Mouse (Mus musculus) hindbrain, embryonic 16.5 days (tissue): ENCODE results near the gene Cdk5. TPM values are rescaled to one million over a fixed set of nuclear protein-coding genes. Genes with fewer than 3 reads are reported as not detected.

Source experiments
- ATAC-seq: fragments of 200-750 bp; cut with Nextera tagmentation; 2 replicates; pipeline ENCODE4 v1.8.0; 2017; ENCODE audit warnings: moderate TSS enrichment, moderate library complexity
- H3K27ac ChIP-seq: fragments of 300-500 bp; sonication (generic); 2 replicates; pipeline ENCODE4 v1.5.1; 2014; ENCODE audit warnings: low read depth, mild to moderate bottlenecking, control low read depth, low read length, moderate library complexity
- H3K27me3 ChIP-seq: fragments of 300-500 bp; sonication (generic); replicated peaks from 2 replicates; pipeline ENCODE4 v1.6.1; 2014; ENCODE audit warnings: low read length; ENCODE audit not compliant: control insufficient read depth, insufficient read depth
- H3K36me3 ChIP-seq: fragments of 300-500 bp; sonication (generic); 2 replicates; pipeline ENCODE4 v1.6.1; 2014; ENCODE audit warnings: mild to moderate bottlenecking, low read length, moderate library complexity, mixed read lengths; ENCODE audit not compliant: control insufficient read depth, insufficient read depth
- H3K4me1 ChIP-seq: fragments of 300-500 bp; sonication (generic); 2 replicates; pipeline ENCODE4 v1.6.1; 2014; ENCODE audit warnings: low read depth, low read length; ENCODE audit not compliant: control insufficient read depth, insufficient read depth
- H3K4me2 ChIP-seq: fragments of 300-500 bp; sonication (generic); 2 replicates; pipeline ENCODE4 v1.6.1; 2014; ENCODE audit warnings: mild to moderate bottlenecking, low read length, control low read depth, moderate library complexity
- H3K4me3 ChIP-seq: fragments of 300-500 bp; sonication (generic); 2 replicates; pipeline ENCODE4 v1.5.1; 2014; ENCODE audit warnings: mild to moderate bottlenecking, low read length, control low read depth, moderate library complexity
- H3K9ac ChIP-seq: fragments of 300-500 bp; sonication (generic); 2 replicates; pipeline ENCODE4 v1.6.1; 2014; ENCODE audit warnings: low read depth, mild to moderate bottlenecking, control low read depth, low read length, moderate library complexity
- H3K9me3 ChIP-seq: fragments of 300-500 bp; sonication (generic); 2 replicates; pipeline ENCODE4 v1.6.1; 2014; ENCODE audit warnings: mild to moderate bottlenecking, low read length, moderate library complexity; ENCODE audit not compliant: control insufficient read depth
- WGBS: fragments of 180-500 bp; shearing (Covaris S2); extraction: QIAGEN DNeasy Blood & Tissue Kit; methylation state at CpG from one replicate; pipeline ENCODE4 v1.1.7; 2014; 5-methylcytosine and 5-hydroxymethylcytosine counted together
- polyA plus RNA-seq: library from polyadenylated mRNA; unstranded; fragments of >200 nt; fragmentation: Nextera tagmentation; extraction: Ambion mirVana; gene quantifications from 2 replicates; pipeline ENCODE4 v1.2.1, GENCODE M21; 2015

Cdk5 gene
- polyA plus RNA-seq, 1 experiment from 2014 or later: 140 TPM

DNA sequence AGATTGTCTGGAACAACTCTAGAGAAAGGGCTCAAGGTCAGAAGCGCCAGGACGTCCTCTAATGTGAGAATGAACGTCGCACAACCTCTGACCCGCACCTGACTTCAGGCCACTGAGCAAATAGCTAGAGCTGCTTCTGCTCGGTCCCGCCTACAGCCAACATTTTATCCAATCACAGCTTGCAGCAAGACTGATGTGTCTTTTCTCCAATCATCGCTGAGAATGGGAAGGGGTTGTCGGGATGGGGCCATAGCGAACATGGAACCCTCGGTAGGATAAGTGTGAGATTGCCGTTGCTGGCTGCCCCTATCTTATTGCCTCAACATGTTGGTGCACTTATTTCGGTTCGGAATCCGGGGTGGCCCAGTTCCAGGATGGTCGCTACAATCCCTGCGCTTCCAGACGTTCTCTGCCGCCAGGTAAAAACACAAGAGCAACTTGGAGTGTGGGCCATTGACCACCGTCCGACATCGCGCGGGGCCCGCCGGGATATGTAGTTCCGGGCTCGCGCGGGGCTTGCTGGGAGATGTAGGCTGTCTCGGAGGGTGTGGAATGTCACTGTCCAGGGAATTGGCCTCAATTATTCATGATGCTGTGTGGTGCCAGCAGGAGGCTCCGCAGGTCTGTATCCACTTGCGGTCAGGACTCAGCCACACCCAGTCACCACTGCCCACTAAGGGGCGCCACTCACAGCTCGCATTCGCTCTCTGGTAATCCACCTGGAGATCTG is 29.0 kb downstream of the Cdk5 start:
- H3K27me3 ChIP-seq: peaks cover 3% of the 10 kb centered on the region
- peak overlapping the region; percentile 62 for H3K4me2 ChIP-seq
- no peaks in the 10 kb centered on the region for H3K36me3 ChIP-seq
- no peaks in the 10 kb centered on the region for H3K9me3 ChIP-seq
- peak overlapping the region; percentile 91 for H3K27ac ChIP-seq
- 1% methylated on average over 36 of the region's 36 CpGs for WGBS
- H3K4me3 ChIP-seq: peak overlapping the region; percentile 66
- peak; percentile 97 for ATAC-seq
- peak overlapping the region; percentile 71 for H3K9ac ChIP-seq
- no peaks in the 10 kb centered on the region for H3K4me1 ChIP-seq

- ATAC-seq: no peak
- 22% methylated on average over 7 of the region's 7 CpGs for WGBS
These were observed 29.8 kb downstream of the Cdk5 start, which contains the start of gene Abcb8 for GRCm38 (mm10) chr5:24393392-24393997. TSS of gene Abcb8 (plus strand) at chr5:24393663.

DNA sequence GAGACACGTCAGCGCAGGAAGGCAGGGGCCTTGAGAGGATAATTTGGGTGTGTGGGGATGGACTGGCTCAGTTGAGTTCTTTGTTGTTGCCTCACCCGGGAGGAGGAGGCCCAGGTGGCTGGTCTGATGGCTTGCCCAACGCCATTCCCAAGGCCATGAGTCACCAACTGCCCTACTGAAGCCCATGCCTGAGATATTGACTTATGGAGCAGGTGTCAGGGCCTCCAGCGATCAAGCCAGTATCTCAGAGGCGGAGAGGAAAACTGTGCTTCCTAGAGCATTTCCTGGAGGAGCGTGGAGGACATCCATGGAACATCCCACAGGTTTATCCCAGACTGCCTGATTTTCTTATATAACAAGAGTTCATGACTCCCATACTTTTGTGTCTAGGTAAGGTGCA is 30.6 kb downstream of the Cdk5 start:
- H3K9ac ChIP-seq: no peak overlapping the region

More at GRCm38 (mm10) chr5:24393392-24393997, 29.8 kb downstream of the Cdk5 start, which contains the start of gene Abcb8:
- H3K9me3 ChIP-seq: no peaks in the 10 kb centered on the region
- H3K4me2 ChIP-seq: peak within 1 kb of the TSS; percentile 62
- H3K9ac ChIP-seq: peak within 1 kb of the TSS; percentile 71
- H3K36me3 ChIP-seq: no peaks in the 10 kb centered on the region
- peaks cover under 1% of the 10 kb centered on the region; the same call in 1 of the 2 replicates for H3K4me1 ChIP-seq
- peak within 1 kb of the TSS; percentile 66 for H3K4me3 ChIP-seq
- peak within 1 kb of the TSS; percentile 91 for H3K27ac ChIP-seq
- peaks cover 6% of the 10 kb centered on the region for H3K27me3 ChIP-seq

GRCm38 (mm10) chr5:24391864-24392263 is 31.5 kb downstream of the Cdk5 start, which contains the start of gene Atg9b:
TSS of gene Atg9b (minus strand) at chr5:24392143.
- Histone ChIP-seq H3K27ac (no peak within 1 kb of the TSS), H3K4me1 (peaks cover 17% of the 10 kb centered on the region), H3K4me2 (no peak within 1 kb of the TSS), H3K9ac (no peak within 1 kb of the TSS), H3K27me3 (peaks cover 6% of the 10 kb centered on the region), H3K36me3 (no peaks in the 10 kb centered on the region), H3K9me3 (no peaks in the 10 kb centered on the region), H3K4me3 (no peak within 1 kb of the TSS)
- WGBS: 84% methylated on average over 7 of the region's 7 CpGs
- ATAC-seq: no peak

More for the DNA sequence above, 30.6 kb downstream of the Cdk5 start:
- no peak for ATAC-seq
- Histone ChIP-seq H3K36me3 (no peaks in the 10 kb centered on the region), H3K4me1 (peaks cover 8% of the 10 kb centered on the region), H3K27me3 (peaks cover 6% of the 10 kb centered on the region), H3K27ac (no peak overlapping the region), H3K4me2 (no peak overlapping the region), H3K4me3 (no peak overlapping the region), H3K9me3 (no peaks in the 10 kb centered on the region)
- 75% methylated on average over 7 of the region's 7 CpGs for WGBS

DNA sequence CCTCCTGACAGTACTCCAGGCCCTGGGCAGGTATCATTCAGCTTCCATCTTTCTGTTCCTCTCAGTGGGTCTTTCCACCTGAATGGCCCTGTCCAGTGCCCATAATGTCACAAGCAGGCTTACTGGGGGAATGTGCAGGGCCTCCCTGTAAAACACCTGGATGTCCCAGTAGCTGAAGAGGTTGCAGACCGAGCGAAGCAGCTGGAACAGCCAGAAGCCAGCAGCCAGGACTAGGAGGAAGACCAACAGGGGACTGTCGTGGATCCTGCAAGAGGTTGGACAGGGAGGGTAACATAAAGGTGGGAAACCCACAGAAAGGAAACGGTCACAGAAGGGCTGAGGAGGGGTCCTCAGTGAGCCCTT is 33.7 kb downstream of the Cdk5 start:
- peaks cover 18% of the 10 kb centered on the region for H3K4me1 ChIP-seq
- no peaks in the 10 kb centered on the region for H3K36me3 ChIP-seq
- H3K9ac ChIP-seq: no peak overlapping the region
- no peak overlapping the region for H3K27ac ChIP-seq
- 83% methylated on average over 4 of the region's 4 CpGs for WGBS
- no peak overlapping the region for H3K4me3 ChIP-seq
- peaks cover 8% of the 10 kb centered on the region for H3K27me3 ChIP-seq
- H3K9me3 ChIP-seq: no peaks in the 10 kb centered on the region
- H3K4me2 ChIP-seq: no peak overlapping the region
- no peak for ATAC-seq

- ATAC-seq: no peak
- H3K27me3 ChIP-seq: peaks cover 8% of the 10 kb centered on the region
These were observed 34.2 kb downstream of the Cdk5 start for GRCm38 (mm10) chr5:24389011-24389657.

DNA sequence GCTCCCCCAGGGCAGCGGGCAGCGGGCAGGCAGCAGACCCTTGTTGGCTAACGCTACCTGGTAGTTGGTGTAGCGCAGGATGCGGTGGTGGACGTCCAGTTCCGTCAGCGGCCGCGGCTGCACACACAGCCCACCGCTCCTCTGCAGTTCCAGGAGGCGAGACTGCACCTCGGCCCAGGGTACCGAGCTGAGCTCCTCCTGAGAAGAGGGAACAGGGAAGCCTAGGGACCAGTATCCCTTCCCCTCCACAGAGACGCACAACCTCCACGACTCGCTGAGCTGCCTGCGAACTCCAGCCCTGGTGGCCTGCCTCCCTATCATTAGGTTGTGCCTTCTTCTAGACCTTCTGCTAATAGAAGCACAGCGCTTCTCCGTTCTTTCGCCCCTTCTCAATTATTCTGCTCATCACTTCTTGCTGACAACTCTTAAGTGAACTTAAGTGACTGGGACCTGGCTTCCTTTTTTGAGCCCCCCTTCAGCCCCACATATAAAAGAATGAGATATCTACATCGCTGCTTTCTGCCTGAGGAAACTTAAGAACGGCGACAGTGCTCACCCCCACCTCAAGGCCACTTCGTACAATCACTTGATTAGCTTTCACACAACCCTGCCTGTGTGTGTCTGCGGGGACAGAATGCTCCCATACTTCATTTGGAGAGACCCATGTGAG is 34.9 kb downstream of the Cdk5 start:
- H3K9ac ChIP-seq: peak overlapping the region; percentile 75
- H3K27ac ChIP-seq: peak overlapping the region; percentile 67; the same call in 1 of the 2 replicates
- H3K4me1 ChIP-seq: peaks cover 27% of the 10 kb centered on the region
- 24% methylated on average over 25 of the region's 26 CpGs for WGBS
- H3K4me3 ChIP-seq: peak overlapping the region; percentile 53
- H3K36me3 ChIP-seq: no peaks in the 10 kb centered on the region
- peaks cover 8% of the 10 kb centered on the region for H3K27me3 ChIP-seq
- no peaks in the 10 kb centered on the region for H3K9me3 ChIP-seq
- peak overlapping the region; percentile 99 for H3K4me2 ChIP-seq
- ATAC-seq: 0 out of 2 replicates have a peak, but pooled peaks have one; percentile 2

More at GRCm38 (mm10) chr5:24389011-24389657, 34.2 kb downstream of the Cdk5 start:
- Histone ChIP-seq H3K9ac (no peak overlapping the region), H3K4me3 (no peak overlapping the region), H3K36me3 (no peaks in the 10 kb centered on the region), H3K27ac (no peak overlapping the region), H3K4me1 (peaks cover 22% of the 10 kb centered on the region), H3K4me2 (no peak overlapping the region), H3K9me3 (no peaks in the 10 kb centered on the region)
- WGBS: 59% methylated on average over 6 of the region's 7 CpGs

DNA sequence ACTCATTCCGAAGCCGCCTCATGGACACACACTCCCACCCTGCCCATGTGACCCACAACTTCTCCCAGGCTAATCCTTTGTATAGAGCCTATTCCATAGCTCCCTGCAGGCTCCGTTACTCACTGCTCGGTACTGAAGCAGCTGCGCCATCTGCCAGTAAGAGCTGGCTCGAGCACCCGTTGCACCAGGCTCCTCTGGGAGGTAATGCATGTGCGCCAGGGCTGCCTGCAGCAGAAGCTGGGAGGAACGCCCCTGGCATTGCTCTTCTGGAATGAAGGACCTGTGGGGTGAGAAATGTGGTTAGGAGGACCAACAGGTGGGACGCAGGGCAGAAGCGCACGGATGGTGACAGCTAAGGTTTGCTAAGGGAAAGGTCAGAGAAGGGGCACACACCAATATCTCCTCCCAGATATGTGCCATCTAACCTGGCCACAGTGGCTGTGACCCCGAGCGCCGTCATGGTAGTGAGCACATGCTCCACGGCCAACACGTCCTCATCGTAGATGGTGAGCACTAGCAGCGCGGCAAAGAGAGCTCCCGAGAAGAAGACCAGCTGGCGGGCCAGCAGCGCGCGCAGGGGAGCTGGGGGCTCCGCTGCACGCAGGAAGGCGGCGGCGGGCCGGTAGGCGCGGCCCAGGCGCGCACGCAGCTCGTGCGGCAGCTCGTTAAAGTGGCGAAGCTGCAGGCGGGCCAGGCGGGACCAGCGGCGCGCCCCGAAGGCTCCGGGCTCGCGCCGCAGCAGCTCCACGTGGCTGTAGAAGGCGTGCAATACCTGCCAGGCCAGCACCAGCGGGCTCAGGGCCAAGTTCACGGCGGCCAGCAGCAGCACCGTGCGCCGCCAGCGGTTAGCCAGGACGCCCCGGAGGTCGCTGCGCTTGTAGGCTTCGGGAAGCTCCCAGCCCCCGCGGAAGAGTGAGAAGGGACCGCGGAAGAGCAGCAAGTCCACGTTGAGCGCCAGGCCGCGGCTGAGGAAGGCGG is 35.8 kb downstream of the Cdk5 start:
- Histone ChIP-seq H3K4me1 (peaks cover 29% of the 10 kb centered on the region), H3K4me3 (peak overlapping the region; percentile 53), H3K27ac (peak overlapping the region; percentile 67; the same call in 1 of the 2 replicates), H3K4me2 (peak overlapping the region; percentile 99), H3K27me3 (peaks cover 8% of the 10 kb centered on the region), H3K36me3 (no peaks in the 10 kb centered on the region), H3K9ac (peak overlapping the region; percentile 75), H3K9me3 (no peaks in the 10 kb centered on the region)
- peak; percentile 60 for ATAC-seq
- under 1% methylated on average over 71 of the region's 73 CpGs for WGBS
